Mouse (Mus musculus): ENCODE results near the gene Epc2.

The Epc2 gene

DNA sequence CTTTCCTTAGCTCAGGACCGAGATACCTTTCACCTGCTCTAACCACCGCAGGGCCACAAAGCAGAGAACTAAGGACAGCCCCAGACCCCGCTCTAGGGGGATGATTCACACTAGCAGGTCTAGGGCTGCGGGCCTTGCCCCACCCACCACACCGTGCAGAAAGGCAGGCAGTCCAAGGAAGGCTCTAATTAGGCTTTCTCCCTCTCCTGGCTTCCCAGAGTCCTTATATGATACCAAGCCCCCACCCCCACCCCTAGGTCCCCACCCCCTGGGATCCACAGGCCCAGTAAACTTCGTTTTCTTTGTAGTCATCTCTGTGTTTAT is 119.5 kb downstream of the Epc2 start:
- no peak for DNase-seq (ENCODE audit: low spot score)

DNA sequence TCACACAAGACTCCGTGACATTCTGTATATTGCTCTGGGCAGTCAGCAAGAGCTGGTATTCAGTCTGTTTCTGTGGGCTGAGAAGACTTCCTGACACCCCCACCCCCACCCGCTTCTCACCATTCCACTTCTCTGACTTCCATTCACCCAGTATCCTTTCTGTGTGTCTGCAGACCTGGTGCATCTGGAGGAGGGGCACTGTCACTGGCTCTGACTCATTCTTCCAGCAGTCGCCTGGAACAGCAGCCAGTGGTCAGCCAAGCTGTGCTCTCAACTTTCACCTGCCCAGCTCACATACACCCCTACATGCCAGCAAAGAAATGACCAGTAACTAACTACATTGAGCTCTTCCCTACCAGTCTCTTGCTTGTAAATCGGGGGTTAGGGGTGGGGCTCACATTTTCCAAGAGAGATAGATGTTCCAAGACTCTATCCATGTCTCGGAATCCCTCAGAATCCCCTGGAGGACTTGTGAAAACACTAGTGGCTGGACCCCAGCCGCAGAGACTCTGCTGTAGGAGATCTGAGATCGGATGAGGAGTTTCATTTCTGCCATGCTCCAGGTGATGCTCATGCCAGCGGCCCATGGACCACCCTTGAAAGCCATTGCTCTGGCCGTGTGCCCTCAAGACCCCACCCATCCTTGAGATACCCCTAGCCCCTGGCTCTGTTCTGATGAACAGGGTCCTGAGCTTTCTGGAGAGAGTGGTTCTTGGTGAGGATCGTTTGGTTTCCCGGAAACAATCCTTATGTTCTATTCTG is 120.1 kb downstream of the Epc2 start:
- DNase-seq (ENCODE audit: low spot score) = no peak

DNA sequence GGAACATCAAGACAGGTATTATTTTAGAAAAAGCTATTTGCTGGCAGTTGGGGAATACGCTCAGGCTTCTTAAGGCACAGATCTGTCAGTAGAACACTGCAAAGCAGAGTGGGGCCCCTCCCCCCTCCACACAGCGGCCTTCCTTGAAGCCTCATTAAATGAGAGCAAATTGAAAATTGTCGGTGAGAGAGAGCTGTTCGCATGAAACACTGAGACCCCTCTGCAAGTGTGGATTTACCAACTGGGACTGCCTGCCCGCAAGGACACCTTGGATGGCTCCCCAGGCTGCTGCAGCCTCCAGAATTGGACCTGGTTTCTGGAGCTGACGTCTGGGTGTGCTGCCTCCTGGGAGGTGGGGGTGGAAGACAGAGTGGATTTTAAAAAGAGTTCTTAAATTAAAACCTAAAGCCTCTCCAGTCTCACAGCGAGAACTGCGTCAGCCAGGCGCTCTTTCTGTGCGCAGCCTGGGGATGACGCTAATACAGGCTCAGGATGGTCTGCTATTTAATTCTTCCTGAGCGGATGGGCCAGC is 120.9 kb downstream of the Epc2 start:
- peak; percentile 45 for DNase-seq (ENCODE audit: low spot score)

DNA sequence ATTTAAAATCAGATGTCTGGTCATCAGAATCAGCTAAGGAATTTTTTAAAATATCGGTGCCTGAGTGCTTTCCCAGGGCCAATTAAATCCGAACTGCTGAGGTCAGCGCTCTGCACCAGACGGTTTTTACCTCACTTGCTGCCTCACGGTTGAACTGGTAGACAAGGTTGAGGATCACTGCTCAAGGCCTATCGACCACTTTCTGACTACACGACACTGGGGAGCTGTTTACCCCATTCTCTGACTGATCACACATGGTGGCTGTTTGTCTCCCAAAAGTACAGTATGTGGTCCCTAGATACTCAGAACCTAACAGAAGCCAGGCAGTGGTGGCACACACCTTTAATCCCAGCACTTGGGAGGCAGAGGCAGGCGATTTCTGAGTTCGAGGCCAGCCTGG is 121.4 kb downstream of the Epc2 start:
- no peak for DNase-seq (ENCODE audit: low spot score)

DNA sequence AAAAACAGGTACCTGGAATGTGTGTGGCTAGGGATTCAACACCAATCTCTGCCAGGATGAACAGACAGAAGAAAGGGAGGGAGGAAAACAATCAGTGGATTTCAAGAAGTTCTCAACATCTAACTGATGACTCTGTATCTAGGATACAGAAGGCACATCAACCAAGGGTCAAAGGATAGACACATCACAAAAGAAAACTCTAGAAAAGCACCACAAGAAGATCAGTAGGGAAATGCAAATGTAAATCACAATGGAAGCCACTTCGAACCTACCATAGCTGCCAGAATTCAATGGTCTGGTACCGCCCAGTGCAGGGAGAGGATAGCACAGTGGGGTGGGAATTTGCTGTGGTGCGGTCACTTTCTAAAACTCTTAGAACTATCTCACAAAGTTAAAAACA is 122.0 kb downstream of the Epc2 start:
- DNase-seq (ENCODE audit: low spot score) = no peak

DNA sequence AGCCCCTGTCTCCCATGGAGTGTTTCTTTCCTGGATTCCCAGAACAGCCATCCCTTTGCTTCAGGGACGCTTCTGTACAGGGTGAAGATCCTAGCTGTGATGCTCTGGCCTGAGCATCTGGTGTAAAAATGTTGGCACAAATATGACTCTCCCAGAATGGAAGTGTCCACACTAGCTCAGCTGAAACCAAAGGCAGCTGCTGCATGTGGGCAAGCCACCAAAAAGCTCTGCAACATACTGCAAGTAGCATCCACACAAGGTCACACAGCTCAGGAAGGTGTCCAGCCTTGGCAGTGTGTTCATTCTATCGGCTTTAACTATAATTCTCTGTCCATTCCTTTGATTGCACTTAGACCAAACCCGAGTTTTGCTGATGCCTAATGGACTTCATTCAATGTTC is 129.3 kb downstream of the Epc2 start:
- no peak for DNase-seq (ENCODE audit: low spot score)

DNA sequence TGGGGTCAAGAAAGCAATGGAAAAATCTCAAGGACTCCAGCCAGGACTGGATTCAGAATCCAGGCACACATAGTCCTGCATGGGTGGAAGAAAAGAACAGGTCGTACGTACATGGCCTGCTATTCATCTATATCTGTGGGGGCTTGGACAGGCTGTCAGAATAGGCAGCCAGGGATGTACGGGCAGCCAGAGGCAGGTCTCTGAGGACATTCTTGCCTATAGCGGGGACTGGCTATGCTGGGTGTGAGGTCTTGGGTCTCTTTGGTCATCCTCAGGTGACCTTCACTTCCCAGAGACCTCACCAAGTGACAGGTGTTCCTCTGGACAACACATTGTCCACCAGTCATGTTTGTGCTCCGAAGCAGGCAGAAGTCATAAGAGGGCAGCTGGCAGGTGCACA is 131.3 kb downstream of the Epc2 start:
- DNase-seq (ENCODE audit: low spot score) = no peak

DNA sequence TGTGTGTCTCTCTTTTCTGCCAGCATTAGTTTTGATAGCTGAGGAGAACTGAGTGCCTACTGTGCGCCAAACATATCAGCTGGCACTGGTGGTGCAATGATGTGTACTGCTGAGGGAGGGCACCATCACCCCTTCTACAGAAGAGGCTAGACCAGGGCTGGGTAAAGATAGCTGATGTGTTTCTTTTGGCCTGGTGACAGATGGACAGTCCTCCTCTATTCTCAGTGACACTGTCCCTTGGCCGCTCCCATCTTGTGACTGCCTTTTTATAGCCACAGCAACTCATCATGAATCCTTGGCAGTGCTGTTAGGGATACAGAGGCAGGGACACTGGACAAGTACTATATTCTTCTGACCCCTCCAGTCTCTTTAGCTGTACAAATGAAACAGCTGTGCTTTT is 132.0 kb downstream of the Epc2 start:
- DNase-seq (ENCODE audit: low spot score) = no peak

DNA sequence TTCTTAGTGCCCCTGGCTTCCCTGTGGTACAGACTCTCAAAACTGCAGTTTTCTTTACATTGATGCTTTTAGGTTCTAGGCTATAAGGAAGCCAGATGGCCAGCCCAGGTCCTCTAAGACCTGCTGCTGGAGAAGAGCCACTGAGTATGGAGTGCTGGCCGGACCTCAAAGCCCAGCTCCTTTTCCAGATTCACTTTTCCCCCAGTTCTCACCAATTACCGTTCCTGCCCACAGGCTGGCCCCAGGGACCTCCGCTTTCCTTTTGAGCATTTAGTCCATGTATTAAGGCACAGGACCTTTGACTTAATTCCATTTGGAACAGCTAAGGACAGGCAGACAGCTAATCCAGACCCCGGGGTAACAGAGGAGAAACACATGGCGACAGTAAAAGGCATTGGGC is 139.2 kb downstream of the Epc2 start:
- no peak for DNase-seq (ENCODE audit: low spot score)

DNA sequence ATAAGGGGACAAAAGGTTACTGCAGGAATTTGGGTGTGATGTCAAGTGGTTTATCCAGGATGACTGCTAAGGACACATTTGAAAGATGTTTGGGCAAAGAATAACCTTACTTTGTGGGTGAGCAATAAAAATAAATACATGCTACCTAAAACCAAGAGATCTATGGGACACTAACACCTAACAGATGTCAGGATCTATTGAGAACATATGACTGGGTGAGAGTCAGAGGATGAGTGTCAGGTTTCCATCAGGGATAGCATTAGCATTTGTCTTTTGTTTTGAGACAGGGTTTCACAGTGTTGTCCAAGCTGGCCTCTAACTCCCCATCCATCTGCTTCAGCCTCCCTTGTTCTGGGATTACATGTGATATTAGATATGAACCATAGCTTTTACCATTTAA is 141.6 kb downstream of the Epc2 start:
- DNase-seq (ENCODE audit: low spot score) = no peak

DNA sequence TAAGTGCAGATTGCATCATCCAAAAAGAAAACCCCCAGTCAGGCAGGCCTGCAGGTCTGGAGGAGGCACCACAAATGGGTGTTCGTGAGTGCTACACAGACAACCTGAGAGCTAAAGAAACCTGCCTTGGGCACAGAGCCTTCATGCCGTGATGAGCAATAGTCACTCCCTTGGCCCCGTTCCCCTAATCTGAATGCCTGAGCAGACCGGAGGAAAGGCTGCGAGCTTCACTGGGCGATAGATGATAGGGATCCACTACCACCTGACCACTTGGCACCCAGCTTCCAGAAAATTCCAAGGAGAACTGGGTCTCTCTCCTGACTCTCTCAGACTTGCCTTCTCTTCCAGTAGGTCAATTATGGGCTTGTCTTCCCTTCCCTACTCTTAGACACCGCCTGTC is 143.6 kb downstream of the Epc2 start:
- no peak for DNase-seq (ENCODE audit: low spot score)

DNA sequence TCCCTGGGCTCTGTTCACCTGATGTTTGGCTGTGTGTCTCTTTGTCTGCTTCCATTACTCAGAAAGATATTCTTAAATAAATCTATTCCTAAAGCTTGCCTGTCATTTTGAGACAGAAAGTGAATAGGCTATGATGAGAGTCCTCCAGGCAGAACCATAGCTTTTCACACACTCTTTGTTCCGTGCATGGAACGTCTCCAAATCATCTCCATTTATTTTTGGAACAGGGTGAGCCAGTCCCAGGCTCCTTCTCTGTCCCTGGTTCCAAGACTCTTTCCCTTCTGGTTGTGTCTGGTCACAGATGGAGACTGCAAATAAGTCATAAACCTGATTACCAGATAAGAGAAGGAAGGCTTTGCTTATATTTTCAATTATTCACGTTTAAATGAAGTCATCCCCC is 145.0 kb downstream of the Epc2 start:
- no peak for DNase-seq (ENCODE audit: low spot score)

DNA sequence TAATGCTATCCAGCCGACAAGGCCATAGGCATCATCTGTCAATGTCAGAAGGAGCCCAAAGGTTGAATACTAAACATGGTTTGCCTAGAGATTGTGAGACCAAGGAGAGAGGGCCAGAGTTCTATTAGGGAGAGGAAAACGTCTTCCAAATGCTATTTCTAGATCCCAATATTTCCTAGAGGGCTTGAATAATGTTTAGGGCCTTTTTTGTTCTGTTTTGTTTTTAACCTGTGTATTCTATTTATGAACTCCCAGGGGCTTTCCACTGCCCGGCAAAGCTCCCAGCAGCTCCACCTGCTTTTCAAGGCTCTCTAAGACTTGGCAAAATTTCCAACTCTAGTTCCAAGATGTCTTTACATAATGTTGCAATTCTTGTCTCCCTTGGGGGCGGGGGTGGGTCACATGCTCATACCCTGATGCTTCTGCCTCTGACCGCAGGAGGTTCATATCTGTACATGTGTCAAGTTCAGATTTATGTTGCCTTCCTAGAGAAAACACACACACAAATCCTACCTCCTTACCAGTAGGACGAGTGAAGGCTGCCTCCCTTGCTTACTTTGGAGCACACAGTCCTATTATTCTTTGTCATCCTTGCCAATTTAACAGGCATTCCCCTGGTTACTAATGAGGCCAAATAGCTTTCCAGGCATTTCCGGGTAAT is 148.9 kb downstream of the Epc2 start:
- DNase-seq (ENCODE audit: low spot score) = no peak
